Mouse (Mus musculus) kidney, postnatal 4 days (tissue): Measurements from ENCODE around the gene Kcne1.
A peak's percentile ranks its signal among the peaks of the same experiment; 100 is the strongest.

Source experiments
- DNase-seq, 2 experiments: peaks; one replicate each; pipeline ENCODE4 v3.0.0; 2021; ENCODE audit warnings: mixed read lengths in 2 of 2

Gene Kcne1

GRCm38 (mm10) chr16:92359229-92359628 is at the start of gene Kcne1:
Kcne1 (minus strand) TSS chr16:92359468.
- peak in 1 of 2 experiments; percentile 25 for DNase-seq

- DNase-seq: peak; percentile 24 to 61
Observed at GRCm38 (mm10) chr16:92407883-92408282, 48.6 kb upstream of the Kcne1 start.

GRCm38 (mm10) chr16:92404141-92404540 is 44.9 kb upstream of the Kcne1 start:
- DNase-seq: no peak

GRCm38 (mm10) chr16:92403069-92403468 is 43.8 kb upstream of the Kcne1 start:
- DNase-seq: peak in 1 of 2 experiments; percentile 35

- no peak for DNase-seq
Observed at GRCm38 (mm10) chr16:92402216-92402615, 42.9 kb upstream of the Kcne1 start.

GRCm38 (mm10) chr16:92401206-92401605 is 41.9 kb upstream of the Kcne1 start:
- no peak for DNase-seq

- peak; percentile 91 to 95 for DNase-seq
Observed at GRCm38 (mm10) chr16:92399490-92400458, 40.5 kb upstream of the Kcne1 start.

GRCm38 (mm10) chr16:92398574-92399118 is 39.4 kb upstream of the Kcne1 start:
- DNase-seq: no peak

GRCm38 (mm10) chr16:92397745-92398573 is 38.7 kb upstream of the Kcne1 start:
- DNase-seq: no peak

GRCm38 (mm10) chr16:92393732-92394131 is 34.5 kb upstream of the Kcne1 start:
- peak in 1 of 2 experiments; percentile 51 for DNase-seq

- DNase-seq: no peak
Observed at GRCm38 (mm10) chr16:92387692-92388091, 28.4 kb upstream of the Kcne1 start.

GRCm38 (mm10) chr16:92385062-92385461 is 25.8 kb upstream of the Kcne1 start:
- peak; percentile 89 to 91 for DNase-seq

- no peak for DNase-seq
Observed at GRCm38 (mm10) chr16:92383412-92383811, 24.1 kb upstream of the Kcne1 start.

- no peak for DNase-seq
Observed at GRCm38 (mm10) chr16:92382508-92382907, 23.2 kb upstream of the Kcne1 start.

- DNase-seq: no peak
Observed at GRCm38 (mm10) chr16:92381092-92381491, 21.8 kb upstream of the Kcne1 start.

- DNase-seq: no peak
Observed at GRCm38 (mm10) chr16:92376976-92377375, 17.7 kb upstream of the Kcne1 start.

GRCm38 (mm10) chr16:92371623-92372022 is 12.4 kb upstream of the Kcne1 start:
- DNase-seq: no peak

GRCm38 (mm10) chr16:92369260-92369659 is 10.0 kb upstream of the Kcne1 start:
- peak; percentile 42 to 56 for DNase-seq

GRCm38 (mm10) chr16:92365477-92365876 is 6.2 kb upstream of the Kcne1 start:
- no peak for DNase-seq

GRCm38 (mm10) chr16:92360711-92361110 is 1.4 kb upstream of the Kcne1 start:
- no peak for DNase-seq

GRCm38 (mm10) chr16:92358734-92359133 is 534 bp downstream of the Kcne1 start:
- peak; percentile 39 to 64 for DNase-seq

- peak in 1 of 2 experiments; percentile 39 for DNase-seq
Observed at GRCm38 (mm10) chr16:92357566-92357965, 1.7 kb downstream of the Kcne1 start.

GRCm38 (mm10) chr16:92357023-92357422 is 2.2 kb downstream of the Kcne1 start:
- DNase-seq: no peak
